Mouse (Mus musculus): ENCODE measurements around the gene Fam171a1.

Gene Fam171a1

GRCm38 (mm10) chr2:3267879-3268278, 153.9 kb downstream of the Fam171a1 start:
- no peak for DNase-seq (ENCODE audit: low read depth, low spot score)

- DNase-seq (ENCODE audit: low read depth, low spot score): no peak
Observed at GRCm38 (mm10) chr2:3273349-3273748, 159.3 kb downstream of the Fam171a1 start.

DNA sequence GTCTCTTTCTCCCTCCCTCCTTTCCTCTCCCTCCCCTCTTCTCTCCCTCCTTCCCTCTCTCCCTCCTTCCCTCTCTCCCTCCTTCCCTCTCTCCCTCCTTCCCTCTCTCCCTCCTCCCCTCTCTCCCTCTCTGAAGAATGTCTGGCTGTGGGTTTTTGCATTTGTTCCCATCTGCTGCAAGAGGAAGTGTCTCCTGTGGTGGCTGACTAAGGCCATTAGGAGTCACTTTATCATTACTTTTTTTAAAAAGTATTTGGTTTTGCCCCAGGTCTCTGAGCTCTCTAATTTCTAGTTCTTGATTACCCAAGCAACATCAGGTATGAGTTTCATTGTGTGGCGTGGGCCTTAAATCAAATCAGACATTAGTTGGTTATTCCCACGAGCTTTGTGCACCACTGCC, 162.1 kb downstream of the Fam171a1 start:
- DNase-seq (ENCODE audit: low read depth, low spot score): no peak
